Mouse (Mus musculus) mouse embryonic stem cell (cell line): ENCODE data around the gene Fer1l5.

ENCODE experiments used
- in situ Hi-C, 2 experiments: fragments of 300-500 bp; cut with MboI; formaldehyde crosslinking; loops; 1 replicate in 1 of 2; 3 replicates in 1 of 2; pipeline ENCODE4 v1.14.3; 2019 to 2020; ENCODE audit warnings: low sequenced_read_pairs in 2 of 2, low pct_unique_long_range_greater_than_20kb in 1 of 2, mixed read lengths in 1 of 2; ENCODE audit not compliant: unreplicated experiment in 1 of 2

The Fer1l5 gene

GRCm38 (mm10) chr1:36467446-36467845 lies 95.4 kb downstream of the Fer1l5 start:
- in situ Hi-C loops, result no loop called here

GRCm38 (mm10) chr1:36469811-36470444 lies 97.8 kb downstream of the Fer1l5 start:
- in situ Hi-C loops, result no loop called here

GRCm38 (mm10) chr1:36471181-36472105 lies 99.4 kb downstream of the Fer1l5 start, which contains the start of gene Cnnm4:
TSS of gene Cnnm4 (plus strand) at chr1:36471620.
- in situ Hi-C loops, result no loop called here
